Mouse (Mus musculus): Measurements from ENCODE around the gene Sept12.

Gene Sept12

GRCm38 (mm10) chr16:4993276-4993675 is 4.4 kb downstream of the Sept12 start:
- POLR2A ChIA-PET, result interaction anchor here in 2 of 4 experiments (0.7 to 2.7 kb wide), 4 partner anchors 10 to 159 kb away, joined by 3 to 7 read pairs (median 4); partner anchors contain the start of gene Rogdi (in 1 of the 2)
- CTCF ChIA-PET, result no interaction called here

- POLR2A ChIA-PET, result interaction anchor here in 3 of 4 experiments (0.8 to 5.0 kb wide), 7 partner anchors 10 to 65 kb away, joined by 3 to 21 read pairs (median 3); partner anchors contain the start of genes Rogdi (in 2 of the 3), Glyr1 (in 1 of the 3) and Ubn1 (in 1 of the 3)
- CTCF ChIA-PET, result interaction anchor here in 1 of 4 experiments (0.5 kb wide), 1 partner anchor 10 kb away, joined by 3 read pairs; no protein-coding TSS in a partner anchor
Observed at GRCm38 (mm10) chr16:4984717-4985116, 12.9 kb downstream of the Sept12 start.

GRCm38 (mm10) chr16:4979755-4980380 is 17.8 kb downstream of the Sept12 start:
- ChIA-PET CTCF (interaction anchor here (0.6 to 1.6 kb wide), 15 partner anchors 8 to 265 kb away, joined by 3 to 5 read pairs (median 3); partner anchors contain the start of genes Anks3 (in 1 of the 4) and Rogdi (in 1 of the 4)), POLR2A (interaction anchor here in 2 of 4 experiments (0.6 to 3.3 kb wide), 5 partner anchors 9 to 270 kb away, joined by 3 to 16 read pairs (median 3); partner anchors contain the start of genes Rogdi (in 1 of the 2) and Ubald1 (in 1 of the 2))

GRCm38 (mm10) chr16:4978275-4979051 is 19.2 kb downstream of the Sept12 start:
- POLR2A ChIA-PET, result interaction anchor here in 3 of 4 experiments (0.6 to 1.2 kb wide), 4 partner anchors 10 to 272 kb away, joined by 3 to 4 read pairs (median 4); no protein-coding TSS in a partner anchor
- CTCF ChIA-PET, result interaction anchor here in 1 of 4 experiments (1.6 kb wide), 1 partner anchor 64 kb away, joined by 3 read pairs; no protein-coding TSS in a partner anchor

- CTCF ChIA-PET, result interaction anchor here in 2 of 4 experiments (0.6 kb wide), 2 partner anchors 19 to 171 kb away, joined by 3 to 13 read pairs; no protein-coding TSS in a partner anchor
- POLR2A ChIA-PET, result interaction anchor here in 3 of 4 experiments (0.6 to 2.0 kb wide), 9 partner anchors 11 to 841 kb away, joined by 3 to 7 read pairs (median 4); partner anchors contain the start of genes Rogdi (in 2 of the 3), Anks3 (in 1 of the 3), Glyr1 (in 1 of the 3) and Ubald1 (in 1 of the 3)
Observed at GRCm38 (mm10) chr16:4976180-4976579, 21.5 kb downstream of the Sept12 start.

- POLR2A ChIA-PET, result interaction anchor here in 3 of 4 experiments (0.6 to 2.6 kb wide), 13 partner anchors 8 to 433 kb away, joined by 3 to 9 read pairs (median 4); partner anchors contain the start of genes Anks3 (in 2 of the 3), Rogdi (in 2 of the 3), Glyr1 (in 1 of the 3) and Srl (in 1 of the 3)
- CTCF ChIA-PET, result interaction anchor here in 3 of 4 experiments (0.6 to 1.7 kb wide), 4 partner anchors 9 to 205 kb away, joined by 3 to 5 read pairs (median 3); no protein-coding TSS in a partner anchor
Observed at GRCm38 (mm10) chr16:4974521-4974920, 23.1 kb downstream of the Sept12 start.

GRCm38 (mm10) chr16:4971626-4972025 is 26.0 kb downstream of the Sept12 start:
- ChIA-PET CTCF (interaction anchor here (0.6 to 2.0 kb wide), 6 partner anchors 8 to 71 kb away, joined by 3 to 5 read pairs (median 3); no protein-coding TSS in a partner anchor), POLR2A (interaction anchor here in 3 of 4 experiments (0.6 to 3.0 kb wide), 21 partner anchors 9 to 284 kb away, joined by 3 to 16 read pairs (median 4); partner anchors contain the start of genes Rogdi (in 2 of the 3), Ubald1 (in 2 of the 3), Eef2kmt (in 1 of the 3) and Glyr1 (in 1 of the 3))

- ChIA-PET CTCF (no interaction called here), POLR2A (interaction anchor here in 2 of 4 experiments (1.3 to 1.6 kb wide), 2 partner anchors 9 to 18 kb away, joined by 4 read pairs; no protein-coding TSS in a partner anchor)
Observed at GRCm38 (mm10) chr16:4969055-4969843, 28.4 kb downstream of the Sept12 start.

- POLR2A ChIA-PET, result interaction anchor here in 3 of 4 experiments (0.7 to 1.6 kb wide), 4 partner anchors 10 to 89 kb away, joined by 3 to 4 read pairs (median 4); partner anchors contain the start of gene Ubald1 (in 1 of the 3)
- CTCF ChIA-PET, result interaction anchor here in 1 of 4 experiments (1.3 kb wide), 1 partner anchor 301 kb away, joined by 3 read pairs; no protein-coding TSS in a partner anchor
Observed at GRCm38 (mm10) chr16:4968426-4968825, 29.2 kb downstream of the Sept12 start.

- ChIA-PET POLR2A (interaction anchor here in 3 of 4 experiments (0.6 to 1.8 kb wide), 15 partner anchors 9 to 382 kb away, joined by 3 to 14 read pairs (median 4); partner anchors contain the start of genes Glyr1 (in 1 of the 3), Rogdi (in 1 of the 3), Ubald1 (in 1 of the 3) and Ubn1 (in 1 of the 3)), CTCF (interaction anchor here in 2 of 4 experiments (0.7 to 1.3 kb wide), 3 partner anchors 14 to 234 kb away, joined by 3 to 4 read pairs (median 3); partner anchors contain the start of gene Cdip1 (in 1 of the 2))
Observed at GRCm38 (mm10) chr16:4965392-4966129, 32.1 kb downstream of the Sept12 start.

- POLR2A ChIA-PET, result interaction anchor here in 3 of 4 experiments (0.6 to 2.3 kb wide), 33 partner anchors 9 to 1096 kb away, joined by 3 to 14 read pairs (median 4); partner anchors contain the start of genes Glyr1 (in 2 of the 3), Nudt16l1 (in 2 of the 3), Rogdi (in 2 of the 3) and Ubn1 (in 2 of the 3)
Observed at GRCm38 (mm10) chr16:4964731-4965391, 32.8 kb downstream of the Sept12 start.

GRCm38 (mm10) chr16:4963797-4964709 is 33.6 kb downstream of the Sept12 start, which contains the start of gene Anks3:
Anks3 (minus strand) TSS chr16:4964205.
- POLR2A ChIA-PET, result interaction anchor here (0.5 to 2.3 kb wide), 36 partner anchors 9 to 1095 kb away, joined by 3 to 14 read pairs (median 4); partner anchors contain the start of genes Ubald1 (in 3 of the 4), Ubn1 (in 3 of the 4), Glyr1 (in 2 of the 4) and Nudt16l1 (in 2 of the 4)
- CTCF ChIA-PET, result interaction anchor here in 3 of 4 experiments (0.5 to 1.6 kb wide), 6 partner anchors 10 to 334 kb away, joined by 3 to 5 read pairs (median 3); partner anchors contain the start of gene Cdip1 (in 1 of the 3)

More at GRCm38 (mm10) chr16:4964731-4965391, 32.8 kb downstream of the Sept12 start:
- CTCF ChIA-PET, result interaction anchor here in 3 of 4 experiments (0.7 to 1.6 kb wide), 6 partner anchors 15 to 335 kb away, joined by 3 to 5 read pairs (median 3); partner anchors contain the start of gene Cdip1 (in 1 of the 3)

GRCm38 (mm10) chr16:4963346-4963745 is 34.3 kb downstream of the Sept12 start:
- ChIA-PET POLR2A (interaction anchor here in 3 of 4 experiments (0.6 to 2.3 kb wide), 5 partner anchors 17 to 271 kb away, joined by 3 to 14 read pairs (median 3); partner anchors contain the start of genes Rogdi (in 1 of the 3) and Ubn1 (in 1 of the 3)), CTCF (interaction anchor here in 1 of 4 experiments (1.6 kb wide), 1 partner anchor 334 kb away, joined by 3 read pairs; no protein-coding TSS in a partner anchor)

GRCm38 (mm10) chr16:4960260-4960659 is 37.4 kb downstream of the Sept12 start:
- CTCF ChIA-PET, result interaction anchor here in 2 of 4 experiments (0.7 to 1.2 kb wide), 2 partner anchors 19 to 46 kb away, joined by 3 to 4 read pairs; no protein-coding TSS in a partner anchor
- POLR2A ChIA-PET, result interaction anchor here in 2 of 4 experiments (0.9 to 1.7 kb wide), 8 partner anchors 10 to 80 kb away, joined by 3 to 6 read pairs (median 4); partner anchors contain the start of genes Rogdi (in 2 of the 2), Nudt16l1 (in 1 of the 2) and Ubald1 (in 1 of the 2)
